Mouse (Mus musculus) kidney, postnatal 4 days (tissue): ENCODE measurements around the gene Minos1.

Source experiments
- DNase-seq, 2 experiments: peaks; one replicate each; pipeline ENCODE4 v3.0.0; 2021; ENCODE audit warnings: mixed read lengths in 2 of 2

Gene Minos1

GRCm38 (mm10) chr4:139092356-139093195, 38.3 kb downstream of the Minos1 start, which contains the start of gene Nbl1:
Nbl1 (minus strand) TSS chr4:139092993.
- peak; percentile 83 to 88 for DNase-seq

GRCm38 (mm10) chr4:139091478-139092355, 39.2 kb downstream of the Minos1 start:
- peak; percentile 58 to 72 for DNase-seq

- DNase-seq = no peak
Observed at GRCm38 (mm10) chr4:139091066-139091465, 39.8 kb downstream of the Minos1 start.

DNA sequence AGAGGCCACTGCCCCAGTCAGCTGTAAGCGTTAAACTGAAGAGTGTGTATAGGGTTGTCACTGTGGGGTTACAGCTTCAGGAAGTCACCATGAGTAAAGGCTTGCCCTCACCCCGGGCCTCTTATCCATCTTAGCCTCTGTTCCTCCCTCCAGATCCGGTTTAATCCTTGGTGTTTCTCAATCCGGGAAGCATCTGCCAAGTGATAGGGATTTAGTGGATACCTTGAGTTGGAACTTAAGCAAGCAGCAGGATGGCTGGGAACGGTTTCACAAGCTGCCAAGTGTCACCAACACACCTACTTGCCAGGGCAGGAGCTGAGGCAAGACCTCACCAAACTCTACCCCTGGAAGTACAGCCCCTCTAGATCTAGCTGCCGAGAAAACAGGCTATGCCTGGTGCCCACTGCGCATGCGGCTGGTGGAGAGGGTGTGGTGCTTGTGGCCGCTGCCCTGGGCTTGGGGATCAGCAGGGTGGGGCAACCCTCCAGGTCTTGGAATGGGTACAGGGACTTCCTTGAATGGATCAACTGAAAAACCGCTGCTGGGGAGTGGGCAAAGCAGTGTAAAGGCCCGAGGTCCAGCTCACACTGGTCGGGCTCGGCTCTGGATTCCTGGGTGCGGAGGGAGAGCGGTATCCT, 40.5 kb downstream of the Minos1 start:
- DNase-seq = no peak

DNA sequence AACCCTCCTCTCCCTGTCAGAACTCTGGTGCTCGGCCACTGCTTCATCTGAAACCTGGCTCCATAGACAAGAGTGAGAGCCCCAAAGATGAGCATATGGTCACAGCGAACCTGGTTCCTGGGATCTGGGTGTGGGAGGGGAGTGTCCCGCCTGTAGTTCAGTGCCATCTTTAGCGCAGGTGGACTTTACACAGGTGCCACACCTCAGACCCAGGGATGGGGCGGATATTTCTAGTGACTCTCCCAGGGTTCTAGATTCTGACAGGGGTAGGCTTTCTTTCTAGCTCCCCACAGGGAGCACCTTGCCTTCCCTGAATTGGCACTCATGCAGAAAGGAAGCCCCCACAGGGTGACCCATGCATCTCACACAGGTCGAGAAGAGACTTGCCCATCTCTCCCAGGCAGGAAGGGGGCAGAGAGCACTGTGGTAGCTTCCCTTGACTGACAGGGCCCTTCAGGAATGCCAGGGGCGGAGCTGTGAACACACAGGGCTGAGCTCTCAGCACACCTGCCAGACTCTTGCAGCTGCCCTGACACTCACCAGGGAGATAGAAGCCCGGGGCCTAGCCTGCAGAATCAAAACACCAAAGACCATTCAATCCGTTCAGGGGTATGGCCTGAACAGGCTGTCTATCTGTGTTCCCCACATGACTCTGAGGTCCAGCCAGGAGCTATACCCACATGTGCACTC, 41.8 kb downstream of the Minos1 start:
- peak in 1 of 2 experiments; percentile 47 for DNase-seq

- DNase-seq = no peak
Observed at GRCm38 (mm10) chr4:139086984-139087383, 43.9 kb downstream of the Minos1 start.

GRCm38 (mm10) chr4:139086037-139086436, 44.9 kb downstream of the Minos1 start:
- DNase-seq = peak; percentile 91

DNA sequence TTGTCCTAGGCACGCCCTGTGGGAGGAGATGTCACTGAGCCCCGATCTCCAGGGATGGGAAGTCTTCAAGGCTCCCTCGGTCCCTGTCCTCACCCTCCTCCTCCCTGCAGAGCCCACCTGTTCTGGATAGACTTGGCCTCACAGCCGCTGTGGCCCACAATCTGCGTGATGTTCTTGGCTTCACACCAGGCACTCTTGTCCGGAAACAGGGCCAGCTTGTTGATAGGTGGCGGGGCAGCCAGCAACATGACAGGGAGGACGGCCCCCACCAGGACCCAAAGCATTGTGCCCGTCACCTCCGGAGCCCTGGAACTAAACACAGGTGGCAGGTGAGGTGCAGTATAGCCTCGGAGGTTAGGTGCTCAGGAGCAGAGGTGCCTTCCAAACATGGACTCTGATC, 45.6 kb downstream of the Minos1 start:
- DNase-seq = no peak

DNA sequence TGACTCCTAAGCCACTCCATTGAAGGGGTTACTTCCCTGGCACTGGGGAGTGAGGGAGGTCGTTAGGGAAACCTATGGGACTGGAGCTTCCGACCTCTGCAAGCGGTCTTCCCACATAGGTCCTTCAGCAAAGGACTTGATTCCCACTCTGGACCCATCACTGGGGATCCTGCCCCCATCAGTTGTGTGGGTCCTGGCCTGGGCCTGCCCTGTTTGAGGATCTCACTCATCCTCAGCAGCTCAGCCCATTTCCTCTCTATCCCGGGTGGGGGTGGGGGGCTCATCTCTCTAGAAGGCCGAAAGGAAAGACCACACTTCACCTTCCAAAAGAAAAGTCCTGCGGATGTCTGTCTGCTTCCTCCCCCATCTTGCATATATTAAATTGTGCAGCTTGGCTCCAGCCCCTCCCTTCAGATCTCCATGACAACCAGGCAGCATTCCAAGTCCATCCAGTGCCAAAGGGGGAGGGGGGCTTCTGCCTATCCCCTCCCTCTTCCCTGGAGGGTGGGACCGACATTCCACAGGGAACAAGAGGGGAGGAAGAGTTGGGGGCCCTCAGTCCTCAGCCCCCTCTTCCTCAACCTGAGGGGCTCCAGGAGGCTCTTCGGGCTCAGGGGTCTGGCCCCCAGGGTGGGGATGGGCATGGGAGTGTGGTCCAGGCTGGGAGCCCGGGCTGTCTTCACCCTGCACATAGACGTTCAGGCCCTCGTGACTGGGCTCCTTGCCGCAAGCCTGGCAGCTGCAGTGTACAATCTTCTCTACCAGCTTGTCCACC, 47.9 kb downstream of the Minos1 start:
- peak; percentile 62 to 66 for DNase-seq

DNA sequence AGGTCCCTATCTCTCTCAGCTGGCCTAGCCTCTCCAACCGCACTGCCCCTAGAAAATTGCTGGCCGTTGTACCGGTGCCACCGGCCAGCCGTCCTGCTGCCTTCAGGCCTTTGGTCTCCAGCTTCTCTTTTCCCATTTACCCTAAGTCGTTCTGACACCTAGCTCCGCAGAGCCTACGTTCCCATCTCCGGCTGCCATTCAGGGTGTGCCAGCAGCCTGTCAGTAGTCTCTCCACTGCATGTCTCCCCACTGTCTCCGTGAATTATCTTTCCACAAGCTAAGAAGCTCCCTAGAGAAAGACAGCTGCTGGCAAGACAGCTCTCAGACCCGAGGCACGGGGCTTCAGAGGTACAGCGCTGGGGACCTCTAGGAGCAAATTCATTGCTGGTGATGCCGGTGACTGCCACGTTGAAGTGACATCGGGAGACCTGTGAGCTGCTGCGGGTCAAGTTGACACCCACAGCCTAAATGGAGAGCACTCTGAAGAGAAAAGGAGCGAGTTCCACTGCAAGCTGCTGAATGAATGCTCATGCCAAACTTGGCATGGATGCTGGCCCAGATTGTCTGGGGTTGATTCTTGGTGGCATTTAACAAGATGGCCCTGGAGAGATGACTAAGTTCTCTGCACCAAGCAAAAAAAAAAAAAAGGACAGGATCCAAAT, 49.5 kb downstream of the Minos1 start:
- DNase-seq = no peak

- DNase-seq = no peak
Observed at GRCm38 (mm10) chr4:139080259-139080658, 50.7 kb downstream of the Minos1 start.

DNA sequence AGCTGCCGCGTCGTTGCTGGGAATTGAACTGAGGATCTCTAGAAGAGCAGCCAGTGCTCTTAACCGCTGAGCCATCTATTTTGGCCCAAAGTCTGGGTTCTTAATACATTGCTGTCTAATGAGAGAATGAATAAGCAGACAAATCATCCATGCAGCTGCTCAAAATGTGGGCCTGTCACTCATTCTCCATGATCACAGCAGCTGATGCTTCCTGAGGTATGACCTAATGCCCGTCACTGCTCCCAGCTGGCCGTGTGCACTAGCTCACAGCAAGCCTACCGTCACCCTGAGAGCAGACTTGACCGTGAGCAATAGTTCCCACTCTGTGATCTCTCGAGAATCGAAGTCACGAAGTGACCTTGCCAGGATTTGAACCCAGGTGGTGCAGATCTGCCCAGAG, 51.5 kb downstream of the Minos1 start:
- no peak for DNase-seq

DNA sequence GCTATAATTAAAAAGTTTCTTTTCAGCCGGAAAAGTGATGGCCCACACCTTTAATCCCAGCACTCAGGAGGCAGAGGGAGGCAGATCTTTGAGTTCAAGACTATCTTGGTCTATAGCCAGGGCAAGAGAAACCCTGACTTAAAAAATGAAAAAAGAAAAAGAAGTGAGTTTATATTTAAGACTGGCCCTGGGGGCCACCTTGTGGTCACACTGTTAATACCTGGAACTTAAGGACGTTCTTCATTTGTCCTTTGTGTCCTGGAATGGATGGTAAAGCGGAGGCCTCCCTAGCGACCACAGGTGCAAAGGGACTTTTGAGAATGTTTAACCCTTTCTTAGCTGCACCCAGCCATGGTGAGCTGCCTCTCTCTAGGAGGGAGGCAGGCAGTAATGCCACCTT, 52.2 kb downstream of the Minos1 start:
- peak; percentile 58 to 66 for DNase-seq

DNA sequence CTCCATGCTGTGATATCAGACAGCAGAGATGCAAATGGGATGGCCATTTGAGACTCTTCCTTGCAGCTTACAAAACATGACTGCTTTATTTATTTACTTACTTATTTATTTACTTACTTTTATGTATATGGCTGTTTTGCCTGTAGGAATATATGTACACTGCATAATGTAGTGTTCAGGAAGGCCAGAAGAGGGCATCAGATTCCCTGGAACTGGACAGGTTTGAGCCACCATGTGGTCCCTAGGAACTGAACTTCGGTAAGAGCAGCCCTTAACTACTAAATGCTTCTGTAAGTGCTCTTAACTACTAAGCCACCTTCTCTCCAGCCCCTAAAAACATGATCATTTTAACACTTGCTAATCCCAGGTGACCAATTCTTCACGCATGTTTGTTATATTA, 52.6 kb downstream of the Minos1 start:
- DNase-seq = peak in 1 of 2 experiments; percentile 52

DNA sequence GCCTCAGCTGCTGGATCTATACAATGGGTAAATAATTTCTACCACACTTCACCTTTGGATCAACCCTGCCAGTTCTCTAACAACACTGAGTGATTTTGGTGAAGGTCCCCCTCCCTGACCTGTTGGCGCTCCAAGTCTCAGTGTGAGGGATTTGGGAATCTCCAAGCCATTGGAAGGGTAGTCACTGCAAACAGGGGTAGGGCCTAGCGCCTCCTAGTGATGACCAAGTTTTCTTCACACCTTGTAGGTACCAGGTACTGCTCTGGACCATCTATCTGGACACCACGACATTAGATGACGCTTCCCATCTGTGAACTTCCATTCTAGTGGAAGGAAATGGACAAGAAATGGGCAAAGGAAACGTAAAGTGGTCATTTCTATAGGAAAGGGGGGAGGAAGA, 55.0 kb downstream of the Minos1 start:
- no peak for DNase-seq

- DNase-seq = peak in 1 of 2 experiments; percentile 42
Observed at GRCm38 (mm10) chr4:139075041-139075711, 55.7 kb downstream of the Minos1 start, which contains the start of gene Htr6. Htr6 (minus strand) TSS chr4:139075570.

GRCm38 (mm10) chr4:139074060-139074459, 56.9 kb downstream of the Minos1 start:
- no peak for DNase-seq

DNA sequence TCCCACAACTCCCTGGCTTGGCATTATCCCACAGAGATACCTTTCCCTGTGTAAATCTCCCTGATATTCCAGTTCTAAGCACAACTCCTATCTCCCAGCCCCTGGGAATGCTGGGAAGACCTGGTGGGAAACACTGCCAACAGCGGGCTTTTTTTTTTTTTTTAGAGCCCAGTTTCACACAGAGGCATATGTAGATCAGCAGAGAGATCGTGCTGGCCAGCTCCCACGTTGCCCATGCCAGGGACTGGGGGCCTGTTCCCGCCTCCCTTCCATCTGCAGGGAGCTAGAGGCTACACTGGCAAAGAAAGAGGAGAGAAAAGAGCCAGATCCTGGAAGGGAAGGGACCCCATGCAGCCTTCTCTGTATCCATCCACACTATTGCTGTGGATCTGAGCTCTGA, 62.6 kb downstream of the Minos1 start:
- no peak for DNase-seq

GRCm38 (mm10) chr4:139064831-139065230, 66.1 kb downstream of the Minos1 start:
- DNase-seq = no peak

GRCm38 (mm10) chr4:139059569-139059968, 71.3 kb downstream of the Minos1 start:
- peak; percentile 91 to 92 for DNase-seq
